Mouse (Mus musculus) MEL (cell line): ENCODE measurements around the gene Pxmp4.

Experiments
- BHLHE40 ChIP-seq: IDR thresholded peaks from 2 replicates; pipeline ENCODE4 v1.6.1; 2012; ENCODE audit warnings: low read depth, mild to moderate bottlenecking, inconsistent platforms, low read length, improper control_type of control experiment, borderline replicate concordance
- CTCF ChIP-seq, 3 experiments: IDR thresholded peaks in 2 of 3; conservative IDR thresholded peaks in 1 of 3; 2 replicates each; pipeline ENCODE4 v1.5.1; 2011 to 2012; ENCODE audit warnings: low read length in 3 of 3, low read depth in 2 of 3, mild to moderate bottlenecking in 2 of 3, improper control_type of control experiment in 1 of 3, inconsistent platforms in 1 of 3, mixed read lengths in 1 of 3, moderate library complexity in 1 of 3; ENCODE audit not compliant: control insufficient read depth in 1 of 3, insufficient read depth in 1 of 3, poor library complexity in 1 of 3, severe bottlenecking in 1 of 3

- no peak for TF ChIP-seq BHLHE40
- TF ChIP-seq CTCF (IDR thresholded peaks at IDR 0.05 in 2 of 3, conservative IDR thresholded peaks at IDR 0.05 in 1 of 3; ENCODE audit: control insufficient read depth in 1 of 3, insufficient read depth in 1 of 3, low read depth in 2 of 3, low read length in 3 of 3, poor library complexity in 1 of 3, severe bottlenecking in 1 of 3), result no peak
These were observed 32.8 kb downstream of the Pxmp4 start for GRCm38 (mm10) chr2:154570666-154571065.
